In genomic region chr13:5866091-5866490, GRCm38 (mm10) we compare ENCODE assay signal across 11 mouse cellular contexts. TPM values are rescaled to one million over a fixed set of nuclear protein-coding genes. Genes with fewer than 3 reads are reported as not detected.
DNase-seq lines count a peak whose midpoint lies in the region; ATAC-seq and TF ChIP-seq lines count a peak whose summit lies in the region.
"Had no signal": no experiment of that assay in that cellular context is flagged by ENCODE, and none has a peak within 500 bp of the region (broad histone marks: within the 10 kb centered on the region; RNA-seq: fewer than 3 reads in every experiment).

No protein-coding gene starts in this region.

- H3K9ac ChIP-seq in heart, postnatal 0 days (replicated peaks; ENCODE audit: low read depth, low read length) = peak overlapping the region; percentile 40; the same call in 1 of the 2 replicates
- H3K9ac ChIP-seq: liver, embryonic 15.5 days had no signal

- peaks cover 86% of the 10 kb centered on the region for H3K79me2 ChIP-seq in macrophage (ENCODE audit: inconsistent target)

- peaks cover 29% of the 10 kb centered on the region for H3K4me1 ChIP-seq in heart, postnatal 0 days (ENCODE audit: control insufficient read depth, insufficient read depth)

- H3K4me2 ChIP-seq in heart, postnatal 0 days (ENCODE audit: low read depth, low read length) = peak overlapping the region; percentile 75
- H3K4me2 ChIP-seq: liver, embryonic 15.5 days had no signal

- peak; percentile 65 for DNase-seq in adrenal gland, adult 2 months
- no peak for DNase-seq in adrenal gland, postnatal 4 days (ENCODE audit: low spot score in 2 of 2)
- DNase-seq in heart, postnatal 0 days (ENCODE audit: low spot score) = no peak
- DNase-seq in heart, postnatal 10 days = no peak
- peak; percentile 78 for DNase-seq in Muller cell, postnatal 12 days (ENCODE audit: inconsistent ontology term)
- no peak for DNase-seq in urinary bladder, postnatal 4 days (ENCODE audit: low spot score in 2 of 2)
- no peak for DNase-seq in embryo, embryonic 10.5 days (ENCODE audit: low spot score)
- DNase-seq: cerebellum, adult 8-10 months; kidney, adult 18-20 months had no signal

- no peaks in the 10 kb centered on the region for H3K9me3 ChIP-seq in heart, postnatal 0 days (replicated peaks; ENCODE audit: control insufficient read depth, low read length)
- H3K9me3 ChIP-seq: liver, embryonic 15.5 days had no signal

- intact Hi-C loops in heart, postnatal 10 days (cut with DNase I) = no loop called here

- H3K27ac ChIP-seq in heart, postnatal 0 days (ENCODE audit: low read depth) = 0 out of 2 replicates have a peak overlapping the region, but pooled peaks have one; percentile 100
- H3K27ac ChIP-seq in macrophage = peak overlapping the region; percentile 99
- H3K27ac ChIP-seq: liver, embryonic 15.5 days had no signal

- ATAC-seq in heart, postnatal 0 days (ENCODE audit: insufficient read depth, low read depth) = no peak

- TF ChIP-seq CTCF in heart, postnatal 0 days (IDR thresholded peaks at IDR 0.05; ENCODE audit: low read depth) = no peak

- H3K27me3 ChIP-seq in heart, postnatal 0 days (ENCODE audit: control insufficient read depth, insufficient read depth, low read length) = 0 out of 2 replicates have a peak, but pooled peaks cover 3% of the 10 kb centered on the region
- H3K27me3 ChIP-seq: liver, embryonic 15.5 days had no signal

- no peak for TF ChIP-seq EP300 in heart, postnatal 0 days (IDR thresholded peaks at IDR 0.05; ENCODE audit: low read depth)

- peak overlapping the region; percentile 99 for H3K4me3 ChIP-seq in heart, postnatal 0 days (ENCODE audit: low read depth, low read length)
- peak overlapping the region; percentile 83 for H3K4me3 ChIP-seq in macrophage (ENCODE audit: inconsistent target)
- H3K4me3 ChIP-seq: liver, embryonic 15.5 days had no signal

- H3K36me3 ChIP-seq in heart, postnatal 0 days (replicated peaks; ENCODE audit: control insufficient read depth, insufficient read depth, low read length) = peaks cover 51% of the 10 kb centered on the region
- peaks cover 24% of the 10 kb centered on the region; the same call in 1 of the 2 replicates for H3K36me3 ChIP-seq in macrophage (ENCODE audit: inconsistent target)

- WGBS in heart, postnatal 0 days = 66% methylated on average over 6 of the region's 6 CpGs
- WGBS in macrophage (ENCODE audit: missing documents) = 80% methylated on average over 6 of the region's 6 CpGs

RNA-seq across cellular contexts. Expression of gene Klf6, which starts 4.8 kb away (rescaled TPM):
- 10 to 100 TPM; 33.7 to 40.0 TPM for total RNA-seq in adrenal gland, adult 2 months (2021)
- polyA plus RNA-seq in adrenal gland, adult 2 months (2012; rRNA removed) = 11.4 and 11.8 TPM in 2 replicates
- 10 to 100 TPM; 36.4 to 37.2 TPM for total RNA-seq in adrenal gland, postnatal 4 days (2021)
- 65.3 and 92.1 TPM in 2 replicates for total RNA-seq in heart, postnatal 0 days (2014; rRNA removed; ENCODE audit: low replicate concordance)
- polyA plus RNA-seq in heart, postnatal 0 days (2015; fragmentation: Nextera tagmentation; extraction: Ambion mirVana) = 54.6 and 59.6 TPM in 2 replicates
- total RNA-seq in heart, postnatal 10 days (2021) = 10 to 100 TPM; 58.7 to 81.6 TPM
- total RNA-seq in macrophage (2018; cell fraction: chromatin; rRNA removed) = 1,000 to 10,000 TPM in 5 of 26 experiments, 100 to 1,000 TPM in 21; 214 to 1,575 (median 623) TPM
- 1,000 to 10,000 TPM in 3 of 26 experiments, 100 to 1,000 TPM in 23; 179 to 1,130 (median 488) TPM for total RNA-seq in macrophage (2018; cell fraction: cytosol; rRNA removed)
- 1,000 to 10,000 TPM in 11 of 26 experiments, 100 to 1,000 TPM in 15; 236 to 1,693 (median 931) TPM for total RNA-seq in macrophage (2018; cell fraction: nucleus; rRNA removed)
- 120 to 182 TPM (median 126 TPM) in 3 replicates for polyA plus RNA-seq in macrophage (2018)

Comparison
In these comparisons a context has a peak if more than half of its experiments do, and no peak if none do; other contexts are left out.
1. DNase-seq: peak in adrenal gland, adult 2 months (single experiment) and Muller cell, postnatal 12 days (single experiment); none in adrenal gland, postnatal 4 days (0 of 2), heart, postnatal 0 days (single experiment), heart, postnatal 10 days (0 of 2), urinary bladder, postnatal 4 days (0 of 2) and embryo, embryonic 10.5 days (single experiment).